Mouse (Mus musculus) effector memory CD4-positive, alpha-beta T cell, adult 5 months (primary cell): ENCODE measurements around the gene Ipcef1. TPM values are rescaled to one million over a fixed set of nuclear protein-coding genes. Genes with fewer than 3 reads are reported as not detected.

Source experiments
- polyA plus RNA-seq: library from polyadenylated mRNA; unstranded; fragments of 100-300 nt; shearing (Covaris generic); gene quantifications from one replicate; pipeline ENCODE4 v1.2.1, GENCODE M21; 2017

Gene Ipcef1
- polyA plus RNA-seq: 50.4 TPM

GRCm38 (mm10) chr10:7052315-7053017 is at the start of gene Ipcef1:
Gene Ipcef1, minus strand, starts transcription at chr10:7052478.

Other genes with a start within 250 kb of the Ipcef1 start
- gene Cnksr3, start 159.8 kb upstream of the Ipcef1 start, polyA plus RNA-seq: 1.8 TPM